18 mouse cellular contexts compared by ENCODE assay signal in genomic region chr5:35449556-35449955, GRCm38 (mm10).
"Had no signal": no experiment of that assay in that cellular context is flagged by ENCODE, and none has a peak within 500 bp of the region (broad histone marks: within the 10 kb centered on the region; RNA-seq: fewer than 3 reads in every experiment).

No protein-coding gene starts in this region.

- H3K36me3 ChIP-seq: lung, embryonic 15.5 days; midbrain, embryonic 13.5 days; midbrain, embryonic 15.5 days; neural tube, embryonic 12.5 days; stomach, embryonic 15.5 days had no signal

- H3K4me1 ChIP-seq: megakaryocyte, embryonic 14.5 days had no signal

- H3K27me3 ChIP-seq: lung, embryonic 15.5 days; stomach, embryonic 15.5 days had no signal

- ATAC-seq: liver, postnatal 0 days; lung, postnatal 0 days; midbrain, embryonic 15.5 days had no signal

- DNase-seq: liver, postnatal 0 days; lung, adult 2 months; lung, postnatal 14 days; lung, postnatal 36 days; right cerebral cortex, postnatal 14 days; thymus, adult 2 months; thymus, postnatal 25 days; thymus, postnatal 4 days had no signal

- H3K4me3 ChIP-seq: lung, embryonic 15.5 days; midbrain, embryonic 13.5 days; midbrain, embryonic 15.5 days; neural tube, embryonic 12.5 days; stomach, embryonic 15.5 days had no signal

- H3K9me3 ChIP-seq: lung, embryonic 15.5 days; midbrain, embryonic 13.5 days; midbrain, embryonic 15.5 days; neural tube, embryonic 12.5 days; stomach, embryonic 15.5 days had no signal

- H3K9ac ChIP-seq: liver, postnatal 0 days; lung, embryonic 15.5 days; midbrain, embryonic 13.5 days; midbrain, embryonic 15.5 days; neural tube, embryonic 12.5 days; stomach, embryonic 15.5 days had no signal

- H3K27ac ChIP-seq: lung, embryonic 15.5 days; macrophage; midbrain, embryonic 15.5 days; neural tube, embryonic 12.5 days; stomach, embryonic 15.5 days; stomach, postnatal 0 days had no signal

- H3K4me2 ChIP-seq: lung, embryonic 15.5 days; midbrain, embryonic 11.5 days; midbrain, embryonic 13.5 days; midbrain, embryonic 15.5 days; neural tube, embryonic 12.5 days; stomach, embryonic 15.5 days had no signal
